Mouse (Mus musculus): ENCODE measurements at regions not wholly inside any gene's neighbourhood (a gene's known extent, or its start where the extent isn't known, plus 50 kb on each side); places are given as distances from the start of the nearest gene placed in this dataset.

DNA sequence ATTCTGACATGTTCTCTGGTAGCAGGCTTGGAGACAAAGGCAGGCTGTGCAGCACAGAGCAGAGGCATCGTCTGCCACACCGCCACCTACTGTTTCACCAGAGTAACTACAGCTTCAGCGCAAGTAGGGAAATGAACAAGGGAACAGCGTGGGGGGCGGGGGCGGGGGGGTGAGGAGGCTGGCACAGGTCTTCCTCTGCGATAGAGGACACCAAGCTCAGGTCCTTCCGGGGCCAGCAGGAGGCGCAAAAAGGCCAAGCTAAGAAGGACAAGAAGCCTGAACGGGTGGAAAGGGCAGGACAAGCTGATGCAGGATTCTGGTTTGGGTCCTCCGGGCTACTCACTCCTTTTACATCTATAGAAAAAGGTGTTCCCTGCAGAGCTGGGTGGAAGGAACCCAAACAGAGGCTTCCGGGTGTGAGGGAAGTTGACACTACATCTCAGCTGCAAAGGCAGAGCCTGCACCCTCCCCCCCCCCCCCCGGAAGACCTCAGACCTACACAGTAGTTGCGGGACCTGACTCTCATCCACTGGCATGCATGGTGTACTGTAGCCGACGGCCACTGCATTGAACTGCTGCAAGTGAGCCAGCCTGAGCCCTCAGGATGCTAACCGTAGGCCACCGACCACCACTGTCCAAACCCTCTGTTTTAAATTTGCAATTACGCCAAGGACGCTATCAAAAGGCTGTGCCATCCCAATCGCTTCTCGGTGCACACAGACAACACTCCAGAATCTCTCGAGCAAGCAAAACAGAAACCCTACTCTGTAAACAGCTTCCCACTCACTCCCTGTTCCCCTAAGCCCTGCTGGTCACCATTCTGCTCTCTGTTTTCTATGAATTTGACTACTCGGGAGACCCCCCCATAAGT is 2396.6 kb upstream of the 5930422O12Rik start:
- TF ChIP-seq POLR2A (IDR thresholded peaks at IDR 0.05; ENCODE audit: low read depth, low read length) (no peak), CTCF (IDR thresholded peaks at IDR 0.05; ENCODE audit: extremely low read depth, insufficient read depth, insufficient read length, insufficient replicate concordance) (peak; percentile 54; the same call in 1 of the 2 replicates)

Data from spleen, adult 2 months (tissue).